Mouse (Mus musculus): ENCODE measurements around the gene Rsph6a. TPM values are rescaled to one million over a fixed set of nuclear protein-coding genes. Genes with fewer than 3 reads are reported as not detected.

The Rsph6a gene
- polyA plus RNA-seq, 1 experiment: 0.11 TPM

DNA sequence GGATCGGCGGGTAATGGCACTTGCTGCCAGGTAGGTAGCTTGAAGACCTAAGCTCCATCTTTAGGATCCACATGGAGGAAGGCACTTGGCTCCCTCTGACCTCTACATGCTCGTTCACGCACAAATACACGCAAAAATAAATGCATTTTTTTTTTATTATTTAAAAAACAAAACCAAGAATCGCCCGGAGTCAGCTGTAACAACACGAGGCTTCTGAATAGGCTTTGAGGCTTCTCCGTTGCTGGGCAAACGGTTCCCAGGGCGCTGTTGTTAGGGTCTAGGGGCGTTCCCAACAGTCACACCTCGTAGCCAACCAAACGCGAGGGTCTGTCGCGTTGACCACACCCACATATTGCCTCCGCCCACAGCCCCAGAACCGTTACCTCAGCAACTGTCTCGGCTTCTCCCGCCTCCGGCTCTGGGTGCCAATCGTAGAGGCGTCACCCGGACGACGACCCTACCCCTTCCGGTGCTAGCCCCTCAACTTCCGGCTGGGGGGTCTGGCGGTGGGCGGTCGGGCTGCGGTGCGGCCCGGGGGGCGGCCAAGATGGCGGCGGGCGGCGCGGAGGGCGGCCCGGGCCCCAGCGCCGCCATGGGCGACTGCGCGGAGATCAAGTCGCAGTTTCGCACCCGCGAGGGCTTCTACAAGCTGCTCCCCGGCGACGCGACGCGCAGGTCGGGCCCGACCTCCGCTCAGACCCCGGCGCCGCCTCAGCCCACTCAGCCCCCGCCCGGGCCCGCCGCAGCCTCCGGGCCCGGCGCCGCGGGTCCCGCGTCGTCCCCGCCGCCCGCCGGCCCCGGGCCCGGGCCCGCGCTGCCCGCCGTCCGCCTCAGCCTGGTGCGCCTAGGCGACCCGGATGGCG, 21.5 kb downstream of the Rsph6a start, which contains the start of gene Dmwd:
Dmwd (plus strand) TSS at position 505 of the 863 bp plus-strand sequence.
- DNase-seq (ENCODE audit: low read depth, low spot score): no peak
- WGBS: 1% methylated on average over 91 of the region's 91 CpGs

DNA sequence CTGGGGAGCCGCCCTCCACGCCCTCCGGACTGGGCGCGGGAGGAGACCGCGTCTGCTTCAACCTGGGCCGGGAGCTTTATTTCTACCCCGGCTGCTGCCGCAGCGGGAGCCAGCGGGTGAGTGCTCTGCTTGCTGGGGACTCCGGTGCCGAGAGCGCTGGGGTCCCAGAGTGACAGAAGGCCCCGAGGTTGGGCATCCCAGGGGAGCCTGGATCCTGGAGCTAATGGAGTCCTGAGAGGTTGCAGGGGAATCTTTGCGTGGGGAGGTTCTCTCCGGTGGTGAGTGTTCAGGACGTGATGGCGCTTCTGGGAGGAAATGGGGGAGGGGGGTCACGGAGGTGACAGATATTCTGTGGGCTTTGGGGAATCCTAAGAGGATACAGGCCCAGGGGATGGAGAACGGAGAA, 22.1 kb downstream of the Rsph6a start:
- 5% methylated on average over 22 of the region's 22 CpGs for WGBS
- DNase-seq (ENCODE audit: low read depth, low spot score): no peak

DNA sequence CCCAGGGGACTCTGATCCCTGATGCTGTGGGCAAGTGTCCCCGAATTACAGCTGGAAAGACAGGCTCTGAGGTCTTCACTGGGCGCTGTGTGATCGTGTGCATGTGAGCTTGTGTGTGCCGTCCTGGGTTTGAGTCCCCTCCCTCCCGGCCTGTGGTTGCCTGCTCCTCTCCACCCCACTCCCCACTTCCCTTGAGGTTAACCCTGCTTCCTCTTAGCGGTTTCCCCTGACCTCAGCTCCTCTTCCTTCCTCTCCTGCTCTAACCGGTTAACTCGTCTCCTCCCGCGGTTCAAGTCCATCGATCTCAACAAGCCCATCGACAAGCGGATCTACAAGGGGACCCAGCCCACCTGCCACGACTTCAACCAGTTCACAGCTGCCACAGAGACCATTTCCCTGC, 23.3 kb downstream of the Rsph6a start:
- WGBS: 81% methylated on average over 14 of the region's 14 CpGs
- DNase-seq (ENCODE audit: low read depth, low spot score): no peak

DNA sequence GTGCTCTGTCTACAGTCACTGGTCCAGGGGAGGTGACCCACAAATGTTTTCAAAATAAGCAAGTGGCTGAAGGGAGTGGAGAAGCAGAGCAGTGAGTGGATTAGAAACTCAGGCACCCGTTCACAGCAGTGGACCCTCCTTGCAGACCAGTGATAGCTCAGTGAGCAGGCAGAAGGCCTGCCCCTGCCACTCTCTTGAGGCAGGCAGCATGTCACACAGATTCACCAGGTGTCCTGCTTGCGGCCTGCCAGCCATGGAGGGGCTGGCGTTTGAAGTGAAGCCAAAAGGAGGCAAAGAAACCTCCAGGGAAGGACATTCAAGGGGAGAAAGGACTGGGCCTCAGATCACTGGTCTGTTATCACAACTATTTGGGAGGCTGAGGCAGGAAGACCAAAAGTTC, 24.2 kb downstream of the Rsph6a start:
- no peak for DNase-seq (ENCODE audit: low read depth, low spot score)
- 85% methylated on average over 3 of the region's 3 CpGs for WGBS

GRCm38 (mm10) chr7:19080451-19080950, 26.0 kb downstream of the Rsph6a start:
- WGBS: 91% methylated on average over 19 of the region's 19 CpGs
- DNase-seq (ENCODE audit: low read depth, low spot score): no peak

DNA sequence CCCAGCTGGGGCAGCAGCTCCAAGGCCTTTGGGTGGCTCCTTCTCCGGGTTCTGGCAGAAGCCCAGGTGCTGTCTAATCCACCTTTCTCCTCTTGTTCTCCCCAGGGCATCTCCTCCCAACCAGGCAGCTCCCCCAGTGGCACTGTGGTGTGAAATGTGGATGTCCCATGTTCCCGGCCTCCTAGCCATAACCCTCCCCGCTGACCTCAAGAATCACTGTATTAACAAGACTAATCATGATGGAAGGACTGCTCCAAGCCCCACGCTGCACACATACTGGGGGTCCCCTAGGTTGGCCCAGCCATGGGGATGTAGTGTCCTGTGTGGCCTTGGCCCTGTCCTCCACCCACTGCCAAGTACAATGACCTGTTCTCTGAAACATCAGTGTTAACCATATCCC, 27.7 kb downstream of the Rsph6a start:
- WGBS: 66% methylated on average over 4 of the region's 4 CpGs
- DNase-seq (ENCODE audit: low read depth, low spot score): no peak

DNA sequence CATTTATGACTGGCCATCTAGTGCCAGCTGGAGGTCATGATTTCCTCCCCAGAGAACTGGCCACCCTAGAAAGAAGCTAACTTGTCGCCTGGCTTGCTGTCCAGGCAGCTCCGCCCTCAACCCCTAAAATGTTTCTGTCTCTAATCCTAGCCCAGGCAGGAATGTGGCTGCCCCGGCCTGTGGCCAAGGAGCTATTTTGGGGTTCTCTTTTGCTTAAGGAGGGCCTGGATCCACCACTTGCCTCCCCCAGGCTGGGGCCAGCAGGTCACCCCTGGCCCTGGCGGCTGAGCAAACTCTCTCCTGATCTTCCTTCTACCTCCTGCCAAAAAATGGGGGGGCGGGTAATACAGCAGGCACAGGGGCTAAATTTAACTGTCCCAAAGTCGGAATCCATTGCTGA, 28.6 kb downstream of the Rsph6a start:
- DNase-seq (ENCODE audit: low read depth, low spot score): no peak
- WGBS: 27% methylated on average over 6 of the region's 6 CpGs

- WGBS: 11% methylated on average over 10 of the region's 10 CpGs
- no peak for DNase-seq (ENCODE audit: low read depth, low spot score)
Measured at GRCm38 (mm10) chr7:19083701-19084100, 29.2 kb downstream of the Rsph6a start, which contains the start of gene Dmpk. TSS of gene Dmpk (plus strand) at chr7:19083849.

DNA sequence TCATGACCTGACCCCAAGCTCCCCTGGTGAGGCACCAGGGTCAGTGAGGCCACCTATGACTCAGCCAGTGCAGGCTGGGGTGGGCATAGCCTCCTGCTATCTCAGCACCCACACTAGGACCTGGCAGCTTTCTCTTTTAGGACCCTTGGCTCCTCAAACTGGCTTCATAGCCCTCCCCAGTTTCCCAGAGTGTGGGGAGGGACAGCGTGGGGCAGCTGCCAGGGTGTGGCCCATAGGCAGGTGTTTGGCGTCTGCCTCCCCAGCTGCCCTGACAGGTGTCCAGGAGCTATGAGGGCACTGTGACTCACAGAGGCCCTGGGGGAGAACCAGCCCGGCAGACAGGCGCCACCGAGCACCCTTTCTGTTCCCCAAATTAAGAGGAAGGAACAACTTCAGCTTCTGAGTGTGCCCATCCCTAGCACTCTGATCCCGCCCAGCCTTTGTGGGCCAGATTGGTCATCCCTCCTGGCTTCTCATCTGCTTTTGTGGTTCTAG, 29.8 kb downstream of the Rsph6a start:
- no peak for DNase-seq (ENCODE audit: low read depth, low spot score)
- WGBS: 13% methylated on average over 6 of the region's 6 CpGs

- WGBS: 17% methylated on average over 9 of the region's 9 CpGs
Measured at GRCm38 (mm10) chr7:19084921-19085473, 30.5 kb downstream of the Rsph6a start.

DNA sequence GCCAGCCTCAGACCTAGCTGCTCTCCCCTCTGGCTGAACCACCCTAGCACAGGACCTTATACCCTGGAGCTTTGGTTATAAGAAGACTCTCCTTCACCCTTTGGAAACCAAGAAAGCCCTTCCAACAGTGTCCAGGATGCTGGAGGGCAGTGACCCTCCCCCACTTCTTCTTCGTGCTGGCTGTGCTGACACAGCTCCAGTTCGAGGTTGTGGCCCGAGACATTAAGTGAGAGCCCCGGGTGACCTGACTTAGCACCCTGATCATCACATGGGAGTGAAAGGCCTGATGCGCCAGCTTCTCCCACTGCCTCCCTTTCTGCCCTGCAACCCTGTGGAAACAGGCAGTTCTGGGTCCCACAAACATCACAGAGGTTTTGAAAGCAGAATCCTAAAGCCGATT, 31.0 kb downstream of the Rsph6a start:
- DNase-seq (ENCODE audit: low read depth, low spot score): no peak
- 5% methylated on average over 6 of the region's 6 CpGs for WGBS

More at GRCm38 (mm10) chr7:19084921-19085473, 30.5 kb downstream of the Rsph6a start:
- DNase-seq (ENCODE audit: low read depth, low spot score): no peak

GRCm38 (mm10) chr7:19086042-19086441, 31.6 kb downstream of the Rsph6a start:
- DNase-seq (ENCODE audit: low read depth, low spot score): no peak
- 6% methylated on average over 14 of the region's 14 CpGs for WGBS

DNA sequence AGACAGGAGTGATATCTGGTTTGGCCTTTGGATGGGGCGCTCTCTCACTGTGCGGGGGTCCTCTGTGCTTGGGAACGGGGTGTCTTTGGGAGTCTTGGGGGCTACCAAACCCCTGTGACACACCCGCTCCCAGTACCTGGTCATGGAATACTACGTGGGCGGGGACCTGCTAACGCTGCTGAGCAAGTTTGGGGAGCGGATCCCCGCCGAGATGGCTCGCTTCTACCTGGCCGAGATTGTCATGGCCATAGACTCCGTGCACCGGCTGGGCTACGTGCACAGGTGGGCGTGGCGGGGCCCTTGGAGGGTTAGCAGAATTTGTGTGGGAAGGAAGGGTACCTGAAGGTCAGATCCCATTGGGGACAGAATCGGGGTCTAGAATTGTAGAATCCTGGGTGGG, 32.3 kb downstream of the Rsph6a start:
- 78% methylated on average over 18 of the region's 18 CpGs for WGBS
- no peak for DNase-seq (ENCODE audit: low read depth, low spot score)

GRCm38 (mm10) chr7:19088813-19089212, 34.3 kb downstream of the Rsph6a start:
- no peak for DNase-seq (ENCODE audit: low read depth, low spot score)
- WGBS: 47% methylated on average over 10 of the region's 10 CpGs

GRCm38 (mm10) chr7:19091913-19092312, 37.4 kb downstream of the Rsph6a start:
- DNase-seq (ENCODE audit: low read depth, low spot score): no peak
- WGBS: 88% methylated on average over 17 of the region's 17 CpGs

DNA sequence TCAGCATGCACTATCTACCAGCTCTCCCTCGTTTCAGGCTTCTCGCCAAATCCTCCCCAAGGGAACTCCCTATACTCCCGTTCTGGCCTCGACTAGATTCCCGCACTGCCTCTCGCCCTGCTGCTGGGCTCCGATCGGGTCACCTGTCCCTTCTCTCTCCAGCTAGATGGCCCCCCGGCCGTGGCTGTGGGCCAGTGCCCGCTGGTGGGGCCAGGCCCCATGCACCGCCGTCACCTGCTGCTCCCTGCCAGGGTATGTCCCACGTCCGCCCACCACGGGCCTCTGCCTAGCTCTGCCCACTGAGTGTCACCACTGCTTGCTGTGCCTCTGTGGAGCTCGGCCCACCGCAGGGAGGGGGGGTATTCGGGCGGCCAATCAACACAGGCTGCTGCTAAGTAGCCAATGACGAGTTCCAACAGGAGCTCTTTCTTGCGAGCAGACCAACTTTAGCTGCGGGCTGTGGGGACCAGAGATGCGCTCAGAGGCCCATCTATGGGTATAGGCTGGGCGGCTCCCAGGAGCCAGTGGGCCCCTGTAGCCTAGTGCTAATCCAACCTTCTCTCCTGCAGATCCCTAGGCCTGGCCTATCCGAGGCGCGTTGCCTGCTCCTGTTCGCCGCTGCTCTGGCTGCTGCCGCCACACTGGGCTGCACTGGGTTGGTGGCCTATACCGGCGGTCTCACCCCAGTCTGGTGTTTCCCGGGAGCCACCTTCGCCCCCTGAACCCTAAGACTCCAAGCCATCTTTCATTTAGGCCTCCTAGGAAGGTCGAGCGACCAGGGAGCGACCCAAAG, 38.1 kb downstream of the Rsph6a start:
- no peak for DNase-seq (ENCODE audit: low read depth, low spot score)

DNA sequence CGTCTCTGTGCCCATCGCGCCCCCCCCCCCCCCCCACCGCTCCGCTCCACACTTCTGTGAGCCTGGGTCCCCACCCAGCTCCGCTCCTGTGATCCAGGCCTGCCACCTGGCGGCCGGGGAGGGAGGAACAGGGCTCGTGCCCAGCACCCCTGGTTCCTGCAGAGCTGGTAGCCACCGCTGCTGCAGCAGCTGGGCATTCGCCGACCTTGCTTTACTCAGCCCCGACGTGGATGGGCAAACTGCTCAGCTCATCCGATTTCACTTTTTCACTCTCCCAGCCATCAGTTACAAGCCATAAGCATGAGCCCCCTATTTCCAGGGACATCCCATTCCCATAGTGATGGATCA, 38.7 kb downstream of the Rsph6a start:
- no peak for DNase-seq (ENCODE audit: low read depth, low spot score)
- WGBS: under 1% methylated on average over 15 of the region's 15 CpGs

More for the DNA sequence above, 38.1 kb downstream of the Rsph6a start:
- 48% methylated on average over 38 of the region's 38 CpGs for WGBS

- WGBS: 2% methylated on average over 45 of the region's 45 CpGs
Measured at GRCm38 (mm10) chr7:19093537-19094385, 39.3 kb downstream of the Rsph6a start.

DNA sequence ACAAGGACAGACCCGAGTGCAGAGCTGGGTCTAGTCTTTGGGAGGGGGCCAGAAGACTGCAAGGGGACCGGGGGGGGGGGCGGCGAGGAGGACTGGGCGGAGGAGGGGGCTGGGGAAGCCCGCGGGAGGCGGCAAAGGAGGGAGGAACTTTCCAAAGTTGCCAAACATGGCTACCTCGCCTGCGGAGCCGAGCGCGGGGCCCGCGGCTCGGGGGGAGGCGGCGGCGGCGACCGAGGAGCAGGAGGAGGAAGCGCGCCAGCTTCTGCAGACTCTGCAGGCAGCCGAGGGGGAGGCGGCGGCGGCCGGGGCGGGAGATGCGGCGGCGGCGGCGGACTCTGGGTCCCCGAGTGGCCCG, 40.0 kb downstream of the Rsph6a start, which contains the start of gene Six5:
Six5 (plus strand) TSS at position 124 of the 355 bp plus-strand sequence.
- 1% methylated on average over 33 of the region's 36 CpGs for WGBS
- no peak for DNase-seq (ENCODE audit: low read depth, low spot score)

More at GRCm38 (mm10) chr7:19093537-19094385, 39.3 kb downstream of the Rsph6a start:
- DNase-seq (ENCODE audit: low read depth, low spot score): peak; percentile 85

Data from large intestine, adult 2 months (tissue).